Mouse (Mus musculus) heart, postnatal 0 days (tissue): ENCODE data around the gene Zcchc10. TPM values are rescaled to one million over a fixed set of nuclear protein-coding genes. Genes with fewer than 3 reads are reported as not detected.

Experiments used
- ATAC-seq: fragments of 200-750 bp; cut with Nextera tagmentation; 2 replicates; pipeline ENCODE4 v1.8.0; 2017; ENCODE audit warnings: low read depth, moderate number of reproducible peaks, moderate library complexity; ENCODE audit not compliant: insufficient read depth
- DNase-seq: peaks from one replicate; pipeline ENCODE4 v3.0.0-alpha.2; 2016; ENCODE audit warnings: low spot score
- H3K27ac ChIP-seq: fragments of 300-500 bp; sonication (generic); 2 replicates; pipeline ENCODE4 v1.5.1; 2014; ENCODE audit warnings: low read depth, mild to moderate bottlenecking
- H3K27me3 ChIP-seq: fragments of 300-500 bp; sonication (generic); 2 replicates; pipeline ENCODE4 v1.6.1; 2014; ENCODE audit warnings: low read length, mixed read lengths; ENCODE audit not compliant: control insufficient read depth, insufficient read depth
- H3K36me3 ChIP-seq: fragments of 300-500 bp; sonication (generic); replicated peaks from 2 replicates; pipeline ENCODE4 v1.6.1; 2014; ENCODE audit warnings: low read length, mixed read lengths; ENCODE audit not compliant: control insufficient read depth, insufficient read depth
- H3K4me1 ChIP-seq: fragments of 300-500 bp; sonication (generic); 2 replicates; pipeline ENCODE4 v1.6.1; 2014; ENCODE audit warnings: antibody characterized with exemption; ENCODE audit not compliant: control insufficient read depth, insufficient read depth
- H3K4me2 ChIP-seq: fragments of 300-500 bp; sonication (generic); 2 replicates; pipeline ENCODE4 v1.6.1; 2014; ENCODE audit warnings: low read depth, mild to moderate bottlenecking, low read length, moderate library complexity
- H3K4me3 ChIP-seq: fragments of 300-500 bp; sonication (generic); 2 replicates; pipeline ENCODE4 v1.5.1; 2014; ENCODE audit warnings: low read depth, low read length
- H3K9ac ChIP-seq: fragments of 300-500 bp; sonication (generic); replicated peaks from 2 replicates; pipeline ENCODE4 v1.6.1; 2014; ENCODE audit warnings: low read depth, low read length, mixed read lengths
- H3K9me3 ChIP-seq: fragments of 300-500 bp; sonication (generic); replicated peaks from 2 replicates; pipeline ENCODE4 v1.6.1; 2016; ENCODE audit warnings: low read length; ENCODE audit not compliant: control insufficient read depth
- CTCF ChIP-seq: IDR thresholded peaks from 2 replicates; pipeline ENCODE4 v1.5.1; 2016; ENCODE audit warnings: antibody characterized with exemption, control low read depth, low read depth
- EP300 ChIP-seq: IDR thresholded peaks from 2 replicates; pipeline ENCODE4 v1.6.1; 2016; ENCODE audit warnings: antibody characterized with exemption, low read depth
- WGBS: fragments of 180-500 bp; shearing (Covaris S2); extraction: QIAGEN DNeasy Blood & Tissue Kit; methylation state at CpG from one replicate; pipeline ENCODE4 v1.1.7; 2014; 5-methylcytosine and 5-hydroxymethylcytosine counted together
- polyA plus RNA-seq: library from polyadenylated mRNA; unstranded; fragments of >200 nt; fragmentation: Nextera tagmentation; extraction: Ambion mirVana; gene quantifications from 2 replicates; pipeline ENCODE4 v1.2.1, GENCODE M21; 2015
- total RNA-seq: library from RNA; depleted of rRNA; stranded (reverse); fragments of >200 nt; gene quantifications from 2 replicates; pipeline ENCODE4 v1.2.3, GENCODE M21; 2014; ENCODE audit warnings: low replicate concordance

The Zcchc10 gene
- total and polyA plus RNA-seq, 2 experiments from 2014 or later = 15.3 TPM; not detected in 1

DNA sequence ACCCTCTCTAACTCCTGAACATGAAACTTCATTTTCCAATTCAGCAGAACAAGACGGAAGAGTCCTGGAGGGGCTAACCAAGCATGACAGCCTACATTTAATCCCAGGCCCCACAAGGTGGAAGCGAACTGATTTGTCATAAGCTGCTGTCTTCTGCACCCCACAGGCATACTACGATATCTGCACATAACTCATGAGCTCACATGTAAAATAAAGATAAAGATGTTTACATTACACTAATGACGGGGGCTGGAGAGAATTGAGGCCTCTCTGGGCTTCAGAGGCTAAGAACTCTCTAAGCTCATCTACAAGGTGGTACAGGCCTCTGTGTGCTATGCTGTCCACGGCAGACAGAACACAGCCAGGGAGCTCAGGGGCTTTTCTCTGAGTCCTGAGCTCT, 30.0 kb upstream of the Zcchc10 start:
- Histone ChIP-seq H3K4me3 (no peak overlapping the region), H3K27ac (no peak overlapping the region), H3K27me3 (no peaks in the 10 kb centered on the region), H3K4me2 (no peak overlapping the region), H3K9ac (no peak overlapping the region), H3K4me1 (peaks cover 13% of the 10 kb centered on the region), H3K9me3 (no peaks in the 10 kb centered on the region), H3K36me3 (peaks cover 26% of the 10 kb centered on the region)
- no peak for ATAC-seq
- 63% methylated on average over 5 of the region's 5 CpGs for WGBS
- TF ChIP-seq EP300 (no peak), CTCF (no peak)
- no peak for DNase-seq

DNA sequence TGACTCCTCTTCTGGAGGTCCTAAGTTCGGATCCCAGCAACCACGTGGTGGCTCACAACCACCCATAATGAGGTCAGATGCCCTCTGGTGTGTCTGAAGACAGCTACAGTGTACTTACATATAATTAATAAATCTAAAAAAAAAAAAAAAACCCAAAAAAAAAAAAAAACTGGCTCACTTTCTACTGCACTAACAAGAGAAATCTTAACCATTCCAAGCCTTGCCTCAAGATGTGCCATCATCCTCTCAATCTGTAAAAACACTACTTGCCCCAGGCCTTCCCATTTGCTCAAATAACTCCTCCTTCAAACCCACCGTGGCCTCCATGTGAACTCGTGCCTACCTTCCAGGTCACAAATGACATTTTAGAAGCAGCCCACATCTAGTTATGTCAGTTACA, 27.6 kb upstream of the Zcchc10 start:
- H3K9me3 ChIP-seq = no peaks in the 10 kb centered on the region
- no peak for DNase-seq
- no peak overlapping the region for H3K9ac ChIP-seq
- no peak overlapping the region for H3K27ac ChIP-seq
- no peak overlapping the region for H3K4me3 ChIP-seq
- no peak overlapping the region for H3K4me2 ChIP-seq
- peaks cover 3% of the 10 kb centered on the region; the same call in 1 of the 2 replicates for H3K36me3 ChIP-seq
- WGBS = 63% methylated on average over 4 of the region's 4 CpGs
- no peak for ATAC-seq
- no peak for TF ChIP-seq CTCF
- no peak for TF ChIP-seq EP300
- H3K4me1 ChIP-seq = peaks cover 20% of the 10 kb centered on the region
- no peaks in the 10 kb centered on the region for H3K27me3 ChIP-seq

DNA sequence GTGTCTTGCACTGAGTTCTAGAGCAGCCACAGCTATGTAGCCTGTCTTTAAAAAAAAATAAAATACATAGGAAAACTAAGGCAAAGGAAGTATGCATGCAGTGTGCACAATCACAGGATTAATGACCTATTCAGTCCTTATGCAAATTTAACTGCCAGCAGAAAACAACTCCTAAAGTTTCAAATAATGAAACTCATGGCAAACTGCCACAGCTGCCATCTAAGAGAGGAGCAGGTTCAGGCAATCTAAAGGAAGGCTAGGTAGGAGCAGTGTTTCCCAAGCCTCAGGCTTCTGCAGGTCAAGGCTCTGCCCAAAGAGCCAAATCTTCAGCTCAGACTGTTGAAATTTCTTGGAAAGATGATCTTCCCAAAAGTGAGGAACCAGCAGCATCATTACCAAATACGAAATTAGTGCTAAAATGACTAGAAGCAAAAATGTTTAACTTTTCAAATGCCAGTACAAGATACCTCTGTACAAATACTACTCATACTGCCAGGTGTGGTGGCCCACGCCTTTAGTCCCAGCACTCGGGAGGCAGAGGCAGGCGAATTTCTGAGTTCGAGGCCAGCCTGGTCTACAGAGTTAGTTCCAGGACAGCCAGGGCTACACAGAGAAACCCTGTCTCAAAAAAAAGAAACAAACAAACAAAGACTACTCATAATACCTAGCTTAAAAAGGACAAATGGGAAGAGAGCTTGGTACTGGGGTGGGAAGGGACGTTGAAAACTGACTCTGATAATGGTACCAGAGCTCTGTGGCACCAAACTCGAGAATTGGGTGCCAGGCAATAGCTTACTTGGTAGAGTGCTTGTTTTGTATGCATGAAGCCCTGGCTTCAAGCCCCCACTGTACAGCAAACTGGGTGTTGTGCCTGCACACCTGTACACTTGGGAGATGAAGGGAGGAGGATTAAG, 26.3 kb upstream of the Zcchc10 start:
- Histone ChIP-seq H3K4me2 (peak overlapping the region; percentile 86), H3K4me3 (peak overlapping the region; percentile 88; the same call in 1 of the 2 replicates), H3K9me3 (no peaks in the 10 kb centered on the region), H3K27me3 (no peaks in the 10 kb centered on the region), H3K36me3 (peaks cover 3% of the 10 kb centered on the region; the same call in 1 of the 2 replicates), H3K4me1 (peaks cover 20% of the 10 kb centered on the region), H3K9ac (no peak overlapping the region), H3K27ac (no peak overlapping the region)
- TF ChIP-seq EP300 = no peak
- TF ChIP-seq CTCF = no peak
- ATAC-seq (no peak), DNase-seq (no peak)
- 74% methylated on average over 7 of the region's 7 CpGs for WGBS

DNA sequence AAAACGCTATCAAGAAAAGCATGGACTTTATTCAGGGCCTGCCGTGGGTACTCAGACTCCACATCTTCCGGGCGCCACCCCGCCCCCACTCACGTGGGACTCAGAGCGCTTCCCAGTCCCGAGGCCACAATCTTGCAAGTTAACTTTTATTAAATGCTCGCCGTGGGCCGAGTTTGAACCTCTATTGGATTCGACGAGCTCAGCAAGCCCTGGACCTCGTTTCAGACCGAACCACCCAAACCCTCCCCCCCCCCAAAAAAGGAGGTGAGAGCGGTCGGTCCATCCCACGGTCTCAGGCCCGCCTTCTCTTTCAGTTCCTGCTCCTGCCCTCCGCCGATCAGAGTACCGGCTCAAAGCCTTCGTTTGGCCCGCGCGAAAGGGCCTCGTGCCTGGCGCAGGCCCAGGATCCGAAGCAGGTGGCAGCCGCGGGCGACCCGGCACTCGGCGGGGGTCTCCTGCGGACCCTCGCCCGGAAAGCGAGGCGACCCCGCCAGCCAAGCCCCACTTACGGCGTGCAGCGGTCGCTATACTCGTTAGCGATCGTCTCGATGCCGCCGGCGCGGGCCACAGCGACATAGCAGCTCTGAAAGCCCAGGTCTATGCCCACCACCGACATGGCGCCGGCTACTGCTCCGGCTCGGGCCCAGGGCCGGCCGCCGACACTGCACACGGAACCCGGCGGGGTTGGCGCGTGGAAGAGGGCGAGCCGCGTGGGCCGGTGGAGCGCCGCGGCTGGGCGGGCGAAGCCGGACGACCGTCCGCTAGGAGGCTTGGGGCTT, 24.7 kb upstream of the Zcchc10 start:
- H3K36me3 ChIP-seq = peaks cover 3% of the 10 kb centered on the region; the same call in 1 of the 2 replicates
- DNase-seq = peak; percentile 53
- H3K9me3 ChIP-seq = no peaks in the 10 kb centered on the region
- no peaks in the 10 kb centered on the region for H3K27me3 ChIP-seq
- WGBS = under 1% methylated on average over 80 of the region's 80 CpGs
- peak overlapping the region; percentile 98 for H3K9ac ChIP-seq
- ATAC-seq = peak; percentile 59
- peak overlapping the region; percentile 100 for H3K27ac ChIP-seq
- TF ChIP-seq EP300 = no peak
- no peak for TF ChIP-seq CTCF
- H3K4me3 ChIP-seq = peak overlapping the region; percentile 88
- H3K4me1 ChIP-seq = peaks cover 20% of the 10 kb centered on the region
- H3K4me2 ChIP-seq = peak overlapping the region; percentile 86

DNA sequence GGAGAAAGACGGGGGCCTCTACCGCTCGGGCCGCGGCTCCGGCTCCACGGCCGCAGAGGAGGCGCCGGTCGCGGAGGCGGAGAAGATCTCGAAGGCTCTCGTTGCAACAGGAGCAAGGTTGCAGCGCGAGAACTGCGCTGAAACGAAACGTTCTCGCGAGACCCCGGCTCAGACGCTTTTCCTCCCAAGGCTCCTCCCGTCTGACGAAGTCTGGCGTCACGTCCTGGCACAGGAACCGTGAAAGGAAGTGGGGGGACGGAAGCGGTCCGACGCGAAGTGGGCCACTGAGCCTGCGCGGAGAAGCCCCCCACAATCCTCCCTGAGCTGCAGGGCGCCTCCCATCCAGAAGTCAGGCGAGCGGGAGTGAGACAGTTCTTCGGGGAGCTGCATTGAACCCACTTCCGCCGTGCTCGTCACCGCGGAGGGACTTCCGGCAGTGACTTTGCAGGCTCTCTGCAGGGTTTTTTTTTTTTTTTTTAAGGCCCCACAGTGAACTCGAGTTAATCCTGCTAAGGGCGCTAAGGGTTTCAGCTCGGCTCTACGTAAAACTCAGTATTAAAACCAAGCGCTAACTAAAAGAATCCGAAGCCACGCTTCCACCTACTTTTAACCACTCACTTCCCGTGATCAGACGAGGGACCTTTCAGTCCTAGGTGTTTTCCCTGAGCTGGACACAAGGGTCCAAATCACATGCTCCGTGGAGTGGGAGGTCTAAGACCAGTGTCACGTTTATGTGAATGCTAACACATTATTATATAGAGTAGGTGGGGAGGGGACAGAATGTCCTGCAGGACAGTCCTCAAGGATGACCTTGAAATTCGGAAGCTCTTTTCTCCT, 23.9 kb upstream of the Zcchc10 start, which contains the start of gene Hspa4:
Hspa4 (minus strand) TSS at position 128 of the 837 bp plus-strand sequence.
- peak within 1 kb of the TSS; percentile 86 for H3K4me2 ChIP-seq
- H3K4me3 ChIP-seq = peak within 1 kb of the TSS; percentile 88
- H3K27me3 ChIP-seq = no peaks in the 10 kb centered on the region
- H3K36me3 ChIP-seq = peaks cover 3% of the 10 kb centered on the region; the same call in 1 of the 2 replicates
- under 1% methylated on average over 58 of the region's 58 CpGs for WGBS
- DNase-seq (peak; percentile 99), ATAC-seq (peak; percentile 95)
- H3K9ac ChIP-seq = peak within 1 kb of the TSS; percentile 98
- TF ChIP-seq EP300 = peak; percentile 98
- TF ChIP-seq CTCF = 0 out of 2 replicates have a peak, but pooled peaks have one; percentile 0
- H3K4me1 ChIP-seq = peaks cover 20% of the 10 kb centered on the region
- peak within 1 kb of the TSS; percentile 100 for H3K27ac ChIP-seq
- no peaks in the 10 kb centered on the region for H3K9me3 ChIP-seq
